Mouse (Mus musculus): ENCODE data around the gene Gm20708.
A peak's percentile ranks its signal among the peaks of the same experiment; 100 is the strongest.

Gm20708 gene

DNA sequence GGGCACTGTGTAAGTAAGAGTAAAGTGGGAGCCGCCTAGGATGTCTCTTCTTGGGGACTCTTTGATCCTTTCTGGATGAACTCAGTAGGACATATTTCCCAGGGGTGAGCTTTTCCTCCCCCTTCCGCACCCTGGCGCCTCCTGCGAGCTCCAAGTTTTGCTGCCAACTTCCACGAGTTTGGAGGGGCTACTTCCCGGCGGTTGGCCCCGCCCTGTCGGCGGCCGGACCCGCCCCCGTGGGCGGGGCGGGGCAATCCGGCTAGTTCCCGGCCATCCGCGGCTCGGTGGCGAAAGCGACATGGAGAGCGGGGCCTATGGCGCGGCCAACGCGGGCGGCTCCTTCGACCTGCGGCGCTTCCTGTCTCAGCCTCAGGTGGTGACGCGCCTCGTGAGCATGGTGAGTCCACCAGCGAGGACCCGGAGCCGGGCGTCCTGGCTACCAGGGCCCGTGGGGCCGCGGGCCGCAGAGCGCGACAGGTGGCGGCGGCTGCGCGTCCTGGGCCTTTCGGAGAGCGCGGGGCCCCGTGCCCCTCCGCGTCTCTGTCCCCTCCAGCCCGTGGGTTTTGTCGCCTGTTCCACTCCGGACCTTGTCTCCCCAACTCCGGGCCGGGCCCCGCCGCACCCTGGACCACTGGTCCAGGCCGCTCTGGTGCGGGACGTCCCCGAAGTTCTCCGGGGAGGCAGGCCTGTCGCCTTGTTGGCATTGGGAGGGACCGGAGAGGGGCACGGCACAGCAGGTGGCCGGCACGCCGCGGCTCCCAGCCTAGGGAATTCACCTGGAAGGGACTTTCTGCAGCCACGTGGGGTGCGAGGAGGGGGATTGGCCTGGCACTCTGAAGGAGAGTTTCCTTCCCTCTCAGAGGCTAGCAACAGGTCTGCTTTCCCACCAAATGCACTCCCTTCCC, at the start of gene Gm20708, which contains the start of gene Syngr2:
Gene Gm20708, plus strand, starts transcription at position 262 of the 905 bp plus-strand sequence.
Gene Syngr2, plus strand, starts transcription at position 262 of the 905 bp plus-strand sequence.
- DNase-seq (ENCODE audit: low spot score) = peak; percentile 68

DNA sequence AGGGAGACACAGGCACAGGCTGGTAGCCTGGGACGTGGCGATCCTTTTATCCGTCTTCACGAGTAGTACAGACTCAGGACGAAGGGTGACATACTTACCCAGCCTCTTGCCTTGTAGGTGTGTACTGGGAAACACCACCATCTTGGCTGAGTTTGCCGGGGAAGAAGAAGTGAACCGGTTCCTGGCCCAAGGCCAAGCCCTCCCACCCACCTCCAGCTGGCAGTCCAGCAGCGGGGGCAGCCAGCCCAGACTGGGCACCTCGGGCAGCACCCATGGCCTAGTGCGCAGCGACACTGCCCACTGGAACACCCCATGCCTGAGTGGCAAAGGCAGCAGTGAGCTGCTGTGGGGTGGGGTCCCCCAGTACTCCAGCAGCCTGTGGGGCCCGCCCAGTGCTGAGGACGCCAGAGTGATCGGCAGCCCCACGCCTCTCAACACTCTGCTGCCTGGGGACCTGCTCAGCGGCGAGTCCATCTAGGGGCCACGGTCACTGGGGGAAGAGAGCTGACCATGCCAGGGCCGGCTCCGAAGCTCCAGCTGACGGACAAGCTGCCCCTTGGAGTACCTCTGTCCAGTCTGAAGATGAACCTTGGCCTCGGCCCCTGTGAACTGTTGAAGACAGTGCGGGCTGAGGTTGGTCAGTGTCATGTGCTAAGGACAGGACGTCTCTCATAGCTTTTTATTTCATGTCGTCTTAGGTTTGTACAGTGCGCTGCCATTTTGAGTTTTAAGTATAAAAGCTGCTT, 48.9 kb upstream of the Gm20708 start:
- DNase-seq (ENCODE audit: low spot score) = no peak

DNA sequence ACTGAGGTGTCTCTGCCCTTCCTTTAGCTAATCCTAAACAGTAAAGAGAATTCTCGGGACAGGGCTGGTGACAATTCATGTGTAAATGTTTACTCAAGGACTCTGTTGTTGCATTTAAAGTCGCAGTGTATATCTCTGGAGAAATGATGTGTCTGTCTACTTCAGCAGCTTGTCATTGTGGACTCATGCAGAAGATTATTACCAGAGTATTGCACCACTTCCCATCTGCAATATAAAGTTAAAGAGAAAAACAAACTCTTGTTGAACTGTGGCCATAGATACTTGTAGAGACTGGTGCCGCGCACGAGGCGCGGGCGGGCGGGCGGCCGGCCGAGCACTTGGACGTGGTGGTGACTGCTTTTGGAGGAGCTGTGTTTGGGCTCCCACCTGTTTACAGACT, 47.7 kb upstream of the Gm20708 start:
- no peak for DNase-seq (ENCODE audit: low spot score)

DNA sequence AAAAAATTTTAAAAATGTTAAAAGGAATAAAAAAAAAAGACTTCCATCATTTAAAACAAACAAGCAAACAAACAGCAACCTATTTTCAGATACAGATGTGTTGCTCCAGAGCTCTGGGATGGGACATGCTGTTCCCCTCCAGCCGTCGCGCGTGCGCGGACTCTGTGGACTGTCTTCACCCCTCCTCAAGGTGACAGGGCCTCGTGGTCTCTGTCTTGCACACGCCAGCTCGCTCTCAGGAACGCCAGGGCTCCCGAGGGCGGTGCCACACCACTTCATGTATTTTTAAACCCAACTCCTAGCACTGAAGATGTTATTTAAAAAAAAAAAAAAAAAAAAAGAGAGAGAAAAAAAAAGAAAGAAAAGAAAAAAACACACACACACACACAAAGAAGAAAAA, 47.2 kb upstream of the Gm20708 start:
- DNase-seq (ENCODE audit: low spot score) = no peak

DNA sequence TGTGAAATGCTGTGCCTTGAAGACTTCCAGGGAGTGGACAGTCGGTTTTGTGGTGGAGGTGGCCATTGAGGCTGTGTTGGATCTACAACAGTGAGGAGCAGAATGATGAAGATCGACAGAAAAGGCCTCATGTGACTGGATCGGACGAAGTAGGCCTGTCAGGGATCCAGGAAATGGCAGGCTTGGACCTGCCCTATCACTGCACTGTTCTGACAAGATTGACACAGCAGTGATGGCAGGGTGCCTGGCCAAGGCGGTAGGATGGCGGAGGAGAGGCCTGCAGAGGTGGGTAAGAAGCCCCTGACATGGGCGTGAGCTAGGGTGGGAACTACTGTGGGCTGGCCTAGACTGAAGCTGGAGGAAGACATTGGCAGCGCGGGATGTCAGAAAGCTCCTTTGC, 45.1 kb upstream of the Gm20708 start:
- DNase-seq (ENCODE audit: low spot score) = no peak

DNA sequence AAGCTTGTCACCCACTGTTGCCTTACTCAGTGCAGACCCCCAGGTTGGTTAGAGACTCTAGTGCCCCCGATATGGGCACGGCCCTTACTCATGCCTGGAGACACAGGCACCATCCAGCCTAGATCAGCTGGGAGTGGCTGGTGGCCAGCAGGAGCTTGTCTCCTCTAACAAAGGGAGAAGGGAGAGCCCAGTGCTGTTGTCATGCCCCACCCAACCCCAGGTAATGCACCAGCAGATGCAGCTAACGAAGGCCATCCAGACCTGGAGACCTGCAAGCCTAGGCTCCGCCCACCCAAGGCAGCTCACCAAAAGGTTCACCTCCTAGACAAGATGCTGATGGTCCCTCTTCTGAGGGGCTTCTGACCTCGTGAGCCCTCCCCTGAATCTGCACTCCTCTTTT, 44.1 kb upstream of the Gm20708 start:
- no peak for DNase-seq (ENCODE audit: low spot score)

DNA sequence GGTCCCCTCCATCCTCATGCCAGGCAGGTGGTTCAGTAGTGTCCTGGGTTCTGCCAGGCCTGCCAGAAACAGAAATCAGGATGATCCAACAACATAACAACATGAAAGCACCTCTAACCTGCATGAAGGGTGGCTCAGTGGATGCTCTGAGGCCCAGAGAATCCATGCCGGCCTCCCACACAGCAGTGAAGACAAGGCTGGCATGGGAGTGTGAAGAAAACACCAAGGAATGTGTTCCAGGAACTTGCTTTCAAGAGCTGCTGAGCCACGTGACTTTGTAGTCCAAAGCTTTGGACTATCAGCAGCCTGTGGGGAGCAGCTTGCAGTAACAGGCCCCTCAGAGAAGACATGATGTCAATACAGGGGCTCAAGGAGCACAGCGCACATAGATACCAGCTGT, 43.2 kb upstream of the Gm20708 start:
- no peak for DNase-seq (ENCODE audit: low spot score)

DNA sequence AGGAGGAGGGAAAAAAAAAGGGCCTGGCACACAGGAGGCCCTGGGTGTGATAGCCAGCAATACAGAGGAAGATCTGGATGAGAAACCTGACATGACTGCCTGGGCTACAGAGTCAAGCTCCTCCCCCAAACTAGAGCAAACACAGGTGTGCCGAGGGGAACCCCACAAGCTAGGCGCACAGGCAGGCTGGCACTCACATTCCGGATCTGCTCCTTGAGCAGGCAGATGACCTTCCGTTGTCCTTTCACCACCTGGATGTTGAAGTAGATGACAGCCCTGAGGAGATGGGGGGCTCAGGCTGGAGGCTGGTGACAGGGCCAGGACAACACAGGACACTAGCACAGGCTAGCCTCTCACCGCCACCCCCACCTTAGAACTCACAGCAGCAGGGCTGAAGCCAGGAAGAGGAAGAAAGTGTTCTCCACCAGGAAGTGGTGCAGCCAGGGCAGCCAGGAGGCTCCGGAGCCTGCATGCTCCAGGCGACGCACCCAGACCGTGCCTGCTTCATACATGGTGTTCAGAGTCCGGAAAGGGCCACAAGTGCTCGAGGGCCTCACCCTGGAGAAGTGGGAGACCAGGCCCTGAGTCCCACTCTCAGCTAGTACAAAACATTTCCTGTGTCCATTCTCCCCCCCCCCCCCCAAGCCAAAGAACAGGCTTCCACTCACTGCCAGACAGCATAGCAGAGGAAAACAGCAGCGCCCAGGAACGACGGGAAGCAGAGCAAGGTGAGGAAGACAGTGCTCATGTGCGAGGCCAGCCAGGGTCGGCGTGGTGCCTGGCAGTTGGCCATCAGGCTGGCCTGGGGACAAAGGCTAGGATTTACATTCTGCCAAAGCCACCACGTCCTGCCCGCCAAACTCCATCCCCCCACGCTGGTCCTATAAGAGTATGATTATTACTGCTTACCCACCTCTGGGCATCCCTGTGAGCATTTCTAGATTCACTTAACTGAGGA, 40.5 kb upstream of the Gm20708 start:
- DNase-seq (ENCODE audit: low spot score) = no peak

DNA sequence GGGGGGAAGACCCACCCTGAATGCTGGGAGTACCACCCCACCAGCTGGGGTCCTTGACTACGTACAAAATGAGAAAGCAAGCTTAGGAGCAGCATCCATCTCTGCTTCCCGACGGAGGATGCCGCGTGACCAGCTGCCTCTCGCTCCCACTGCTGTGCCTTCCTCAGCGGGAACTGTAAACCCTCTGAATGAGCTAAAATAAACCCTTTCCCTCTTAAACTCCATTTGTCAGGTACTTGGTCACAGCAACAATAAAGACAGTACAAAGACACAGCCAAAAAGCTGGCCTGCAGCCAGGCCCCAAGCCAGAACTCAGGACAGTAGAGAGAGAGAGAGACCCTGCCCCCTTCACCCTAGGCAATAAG, 39.8 kb upstream of the Gm20708 start:
- DNase-seq (ENCODE audit: low spot score) = no peak

DNA sequence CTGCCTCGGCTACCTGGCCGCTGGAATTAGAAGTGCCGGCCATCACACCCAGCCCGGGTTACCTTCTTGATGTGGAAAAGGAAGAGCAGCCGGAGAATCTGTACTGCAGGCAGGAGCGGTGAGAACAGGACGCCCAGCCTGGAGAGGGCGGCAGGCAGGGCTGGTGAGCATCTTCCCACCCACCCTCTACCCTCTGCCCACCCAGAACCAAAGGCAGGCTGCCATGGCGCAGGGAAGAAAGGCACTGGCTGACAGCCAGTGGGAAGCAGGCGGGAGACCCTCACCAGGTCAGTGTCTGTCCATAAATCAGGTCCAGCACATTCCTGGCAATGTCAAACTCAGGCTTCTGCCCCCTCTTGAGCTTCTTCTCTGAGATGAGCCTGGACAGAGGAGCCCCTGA, 39.1 kb upstream of the Gm20708 start:
- no peak for DNase-seq (ENCODE audit: low spot score)

DNA sequence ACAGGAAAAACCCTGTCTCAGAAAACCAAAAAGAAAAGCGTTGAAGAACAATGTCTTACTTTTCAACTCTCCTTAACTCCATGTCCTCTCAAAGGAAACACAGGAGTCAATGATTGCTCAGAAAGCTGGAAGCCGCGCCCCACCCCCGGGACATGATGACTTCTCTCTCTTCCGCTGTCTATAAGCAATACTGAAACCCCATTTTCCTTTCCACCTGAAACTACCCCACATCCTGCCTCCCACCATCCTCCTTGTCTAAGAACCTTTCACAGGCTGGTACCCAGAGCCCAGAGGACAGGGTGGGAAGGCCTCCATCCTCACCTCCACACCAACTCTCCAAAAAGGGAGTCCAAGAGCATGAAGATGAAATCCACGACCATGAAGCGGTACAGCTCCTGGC, 37.1 kb upstream of the Gm20708 start:
- no peak for DNase-seq (ENCODE audit: low spot score)

DNA sequence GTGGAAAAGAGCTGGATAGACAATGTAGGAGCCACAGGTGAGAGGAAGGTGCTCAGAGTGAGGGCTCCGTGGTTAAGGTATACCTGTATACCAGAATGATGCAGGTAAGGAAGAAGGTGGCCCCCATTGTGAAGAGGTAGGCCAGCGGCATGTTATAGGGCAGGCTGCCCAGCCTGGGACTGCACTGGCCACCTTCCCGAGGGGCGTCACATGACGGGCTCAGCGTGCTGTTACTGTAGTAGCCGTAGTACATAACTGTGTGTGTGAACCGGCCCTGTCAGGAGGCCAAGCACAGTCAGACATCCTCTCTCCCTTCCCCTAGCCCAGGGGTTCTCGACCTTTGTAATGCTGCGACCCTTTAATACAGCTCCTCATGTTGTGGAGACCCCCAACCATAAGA, 34.5 kb upstream of the Gm20708 start:
- DNase-seq (ENCODE audit: low spot score) = no peak

DNA sequence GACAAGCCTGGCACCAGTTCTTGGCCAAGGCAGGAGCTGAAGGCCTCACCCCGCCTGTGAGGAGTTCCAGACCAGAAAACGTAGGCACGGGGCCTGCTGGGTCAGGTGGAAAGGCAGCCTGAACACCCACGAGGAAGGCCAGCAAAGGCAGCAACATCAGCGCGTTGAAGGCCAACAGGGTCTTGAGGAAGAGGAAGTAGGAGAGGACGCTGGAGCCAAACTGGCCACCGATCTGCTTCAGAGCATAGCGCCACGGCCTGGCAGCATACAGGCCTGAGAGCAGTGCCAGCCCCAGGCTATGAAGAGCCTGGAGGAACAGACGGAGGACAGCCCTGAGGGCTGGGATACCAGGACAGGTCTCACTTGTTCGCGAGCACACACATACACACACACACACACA, 33.9 kb upstream of the Gm20708 start:
- DNase-seq (ENCODE audit: low spot score) = no peak

DNA sequence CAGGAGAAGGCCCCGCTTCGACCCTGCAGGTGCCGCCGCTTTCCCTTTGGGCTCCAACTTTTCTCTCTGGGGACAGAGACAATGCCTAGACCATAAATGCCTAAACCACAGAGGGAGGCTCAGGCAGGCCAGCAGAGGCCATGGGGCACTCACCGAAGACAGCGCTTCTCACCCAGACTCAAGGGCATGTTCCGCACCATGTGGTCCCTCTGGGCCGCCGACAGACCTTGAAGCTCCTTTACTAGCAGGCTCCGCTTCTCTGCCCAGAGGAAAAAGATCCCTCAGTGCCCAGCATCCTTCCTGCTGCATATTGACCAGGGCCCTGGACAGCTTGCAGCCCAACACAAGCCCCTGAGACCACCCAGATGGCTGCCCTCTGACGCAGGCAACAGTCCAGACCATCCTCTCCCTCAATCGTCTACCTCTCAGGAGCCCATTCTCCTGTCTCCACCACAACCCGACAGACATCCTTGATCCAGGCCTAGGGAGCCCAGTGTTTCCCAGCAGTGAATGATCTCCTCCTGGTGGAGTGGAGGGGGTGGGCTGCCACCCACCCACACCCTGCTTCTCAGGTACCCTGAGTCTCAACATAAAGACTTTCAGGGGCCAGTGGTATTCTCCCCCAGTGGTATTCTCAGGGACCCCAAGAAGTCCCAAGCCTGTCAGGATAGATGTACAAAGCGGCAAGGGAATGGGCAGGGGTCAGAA, 33.2 kb upstream of the Gm20708 start:
- no peak for DNase-seq (ENCODE audit: low spot score)

DNA sequence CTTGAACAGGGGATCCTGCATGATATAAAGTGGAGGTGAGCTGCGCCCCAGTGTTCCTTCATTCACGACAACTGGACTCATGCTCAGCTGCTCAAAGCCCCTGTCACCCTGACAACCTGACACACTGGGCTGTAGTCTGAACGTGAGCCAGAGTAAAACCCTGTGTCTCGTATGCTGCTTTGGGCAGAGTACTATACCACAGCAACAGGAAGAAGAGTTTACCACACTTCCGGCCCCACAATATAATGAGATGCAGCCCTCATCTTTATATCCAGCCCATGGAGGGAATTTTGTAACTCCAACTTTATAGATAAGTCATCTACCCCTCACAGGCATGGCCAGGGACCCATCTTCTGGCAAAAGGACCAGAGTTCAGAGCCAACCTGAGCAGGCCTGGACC, 32.4 kb upstream of the Gm20708 start:
- DNase-seq (ENCODE audit: low spot score) = no peak

DNA sequence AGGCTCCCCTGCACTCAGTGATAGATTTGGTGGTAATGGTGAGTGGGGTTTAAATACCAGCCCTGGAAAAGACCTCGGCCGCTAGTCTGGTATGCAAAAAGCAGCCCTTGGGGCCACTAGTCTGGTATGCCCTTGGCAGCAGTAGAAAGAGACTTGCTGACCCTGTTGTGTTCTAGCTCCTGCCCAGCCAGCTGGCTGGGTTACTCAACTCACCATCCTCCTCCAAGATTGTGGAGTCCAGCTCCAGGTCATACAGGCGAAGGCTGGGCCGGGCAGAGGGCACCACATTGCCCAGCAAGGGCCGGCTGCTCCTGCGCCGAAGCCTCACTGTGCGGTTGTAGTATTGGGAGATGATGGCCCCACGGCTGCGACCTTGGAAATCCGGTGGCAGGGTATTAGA, 31.4 kb upstream of the Gm20708 start:
- no peak for DNase-seq (ENCODE audit: low spot score)

DNA sequence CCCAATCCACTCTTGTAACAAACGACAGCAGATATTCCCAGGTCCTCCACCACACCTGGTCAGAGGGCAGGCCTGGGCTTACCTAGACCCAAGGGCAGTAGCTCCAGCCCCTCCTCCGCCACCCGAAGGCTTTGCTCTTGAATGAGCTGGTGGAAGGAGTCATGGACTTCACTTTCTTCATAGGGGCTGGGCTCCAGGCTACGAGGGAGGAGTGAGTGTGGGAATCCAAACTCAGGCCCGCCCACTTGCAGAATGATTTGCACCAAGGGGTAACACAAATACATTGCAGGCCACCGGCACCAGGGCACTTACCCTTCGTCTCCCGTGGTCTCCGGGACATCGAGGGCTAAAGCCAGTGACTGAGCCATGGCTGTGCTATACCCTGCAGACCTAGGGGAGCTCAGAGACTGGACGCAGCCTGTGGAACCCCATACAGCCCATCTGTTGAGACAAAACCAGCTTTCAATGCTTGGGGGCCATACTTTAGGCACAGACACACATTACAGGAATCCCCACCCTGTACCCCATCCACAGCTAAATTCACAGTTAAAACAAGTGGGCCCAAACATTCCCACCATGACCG, 30.5 kb upstream of the Gm20708 start:
- no peak for DNase-seq (ENCODE audit: low spot score)

DNA sequence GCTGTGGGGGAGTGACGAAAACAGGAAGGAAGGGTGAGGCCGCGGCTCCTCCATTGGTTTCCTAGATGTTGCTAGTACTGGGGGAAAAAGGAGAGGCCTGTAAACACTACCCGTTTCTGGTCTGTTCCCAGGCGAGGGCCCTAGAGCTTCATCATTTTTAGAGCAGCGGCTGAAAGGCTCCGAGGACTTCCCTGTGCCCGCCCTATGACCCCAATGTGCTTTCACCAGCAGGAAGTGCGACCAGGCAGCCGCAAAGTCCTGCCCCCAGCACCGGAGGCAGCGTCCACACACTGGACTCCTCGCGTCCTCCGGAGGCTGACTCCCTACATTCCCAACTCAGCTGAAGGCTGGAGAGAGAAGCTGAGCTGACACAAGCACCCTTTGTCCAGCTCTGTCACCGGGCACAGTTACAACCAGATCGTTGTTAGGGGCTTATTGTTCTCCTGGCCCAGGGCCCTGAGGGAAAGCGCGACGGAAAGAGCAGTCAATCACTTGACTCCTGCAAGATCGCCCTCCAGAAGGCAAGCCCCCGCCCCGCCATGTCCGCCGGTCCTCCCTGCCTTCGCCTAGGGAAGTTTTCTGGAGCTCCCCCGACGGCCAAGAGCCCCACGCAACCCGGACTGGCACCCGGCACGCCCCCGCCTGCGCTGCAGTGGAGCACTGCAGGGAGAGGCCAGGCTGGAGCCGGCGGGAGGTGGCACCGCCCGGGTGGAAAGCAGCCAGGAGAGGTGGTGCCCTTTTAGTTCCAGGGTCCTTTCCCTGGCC, 29.9 kb upstream of the Gm20708 start:
- peak; percentile 90 for DNase-seq (ENCODE audit: low spot score)

DNA sequence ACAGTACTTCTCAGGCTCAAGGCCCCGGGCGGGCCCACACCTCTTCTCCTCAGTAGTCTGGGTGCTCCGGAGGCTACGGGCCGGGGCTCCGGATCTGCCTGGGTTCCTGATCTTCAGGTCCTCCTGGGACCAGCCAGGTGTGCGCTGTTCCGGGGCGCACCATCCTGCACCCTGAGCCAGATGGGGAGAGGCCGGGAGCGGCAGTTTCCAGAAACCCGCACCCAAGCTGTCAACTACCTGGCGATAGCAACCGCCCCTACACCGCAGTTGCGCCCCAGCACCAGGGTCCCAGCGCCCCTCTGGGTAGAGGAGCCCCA, 29.3 kb upstream of the Gm20708 start:
- no peak for DNase-seq (ENCODE audit: low spot score)

DNA sequence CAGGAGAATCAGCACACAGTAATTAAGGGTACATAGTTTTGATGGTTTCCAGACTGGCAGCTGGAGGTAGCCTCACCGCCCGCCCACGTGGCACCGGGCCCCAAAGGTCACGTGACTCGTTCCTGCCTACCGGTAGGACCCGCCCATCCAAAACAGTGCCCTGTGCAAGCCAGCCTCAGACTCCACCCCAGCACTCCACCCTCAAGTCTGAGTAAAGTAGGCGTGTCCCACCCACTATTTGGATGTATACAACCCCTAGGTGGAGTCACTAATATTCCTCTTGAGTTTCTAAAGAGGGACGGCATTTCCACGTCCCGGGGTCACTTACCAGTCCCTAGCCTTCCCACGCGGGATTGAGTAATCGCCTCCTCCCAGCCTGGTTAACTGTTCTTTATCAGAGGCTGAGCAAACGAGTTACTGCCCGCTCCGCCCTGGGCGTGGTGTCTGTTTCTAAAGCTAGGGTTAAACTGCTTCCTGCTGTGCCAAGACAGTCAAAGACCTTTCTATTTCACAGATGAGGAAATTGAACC, 28.8 kb upstream of the Gm20708 start:
- DNase-seq (ENCODE audit: low spot score) = peak; percentile 97
